25 mouse cellular contexts compared by ENCODE assay signal in genomic region chr11:119611496-119611895, GRCm38 (mm10).
"Had no signal": no experiment of that assay in that cellular context is flagged by ENCODE, and none has a peak within 500 bp of the region (broad histone marks: within the 10 kb centered on the region; RNA-seq: fewer than 3 reads in every experiment).

No protein-coding gene starts in this region.

- H3K9ac ChIP-seq: heart, embryonic 12.5 days; hindbrain, embryonic 12.5 days; hindbrain, embryonic 14.5 days; kidney, embryonic 15.5 days; limb, embryonic 12.5 days had no signal

- DNase-seq: gastrocnemius, postnatal 14 days; gastrocnemius, postnatal 36 days; heart, adult 11 months; heart, adult 2 months; heart, postnatal 10 days; heart, postnatal 4 days; kidney, adult 11 months; kidney, adult 2 months; kidney, adult 9 months; kidney, postnatal 14 days; liver had no signal

- H3K27ac ChIP-seq: heart, adult 2 months; heart, embryonic 10.5 days; hindbrain, embryonic 10.5 days; hindbrain, embryonic 12.5 days; hindbrain, embryonic 14.5 days; kidney, embryonic 15.5 days; kidney, postnatal 0 days; left cerebral cortex, adult 2 months; limb, embryonic 10.5 days; limb, embryonic 12.5 days had no signal

- H3K4me1 ChIP-seq: heart, embryonic 12.5 days; hindbrain, embryonic 10.5 days; kidney, embryonic 15.5 days had no signal

- H3K27me3 ChIP-seq: heart, embryonic 12.5 days; hindbrain, embryonic 12.5 days; kidney, embryonic 15.5 days; limb, embryonic 12.5 days had no signal

- H3K9me3 ChIP-seq: heart, embryonic 10.5 days; heart, embryonic 12.5 days; hindbrain, embryonic 10.5 days; hindbrain, embryonic 12.5 days; kidney, embryonic 15.5 days; limb, embryonic 10.5 days; limb, embryonic 12.5 days had no signal

- H3K4me2 ChIP-seq: heart, embryonic 12.5 days; hindbrain, embryonic 12.5 days; hindbrain, embryonic 14.5 days; kidney, embryonic 15.5 days; limb, embryonic 12.5 days; liver, embryonic 11.5 days had no signal

- ATAC-seq: forebrain, embryonic 16.5 days; hindbrain, embryonic 16.5 days; inflammation-experienced regulatory T-cells, adult 6 months had no signal

- H3K4me3 ChIP-seq: heart, adult 2 months; heart, embryonic 10.5 days; heart, embryonic 12.5 days; hindbrain, embryonic 10.5 days; hindbrain, embryonic 12.5 days; kidney, embryonic 15.5 days; left cerebral cortex, adult 2 months; limb, embryonic 10.5 days; limb, embryonic 12.5 days had no signal
